Mouse (Mus musculus): ENCODE results near the gene Grn.
A peak's percentile ranks its signal among the peaks of the same experiment; 100 is the strongest.
"Not testable (repeated sequence)": the region's sequence is repeated elsewhere in the genome, so short reads cannot be mapped to it uniquely, and the experiment has no call there.

The Grn gene

GRCm38 (mm10) chr11:102400513-102401084 lies 29.5 kb upstream of the Grn start:
- DNase-seq (ENCODE audit: low spot score): no peak

- no peak for DNase-seq (ENCODE audit: low spot score)
Measured at GRCm38 (mm10) chr11:102401898-102402500, 28.1 kb upstream of the Grn start.

DNA sequence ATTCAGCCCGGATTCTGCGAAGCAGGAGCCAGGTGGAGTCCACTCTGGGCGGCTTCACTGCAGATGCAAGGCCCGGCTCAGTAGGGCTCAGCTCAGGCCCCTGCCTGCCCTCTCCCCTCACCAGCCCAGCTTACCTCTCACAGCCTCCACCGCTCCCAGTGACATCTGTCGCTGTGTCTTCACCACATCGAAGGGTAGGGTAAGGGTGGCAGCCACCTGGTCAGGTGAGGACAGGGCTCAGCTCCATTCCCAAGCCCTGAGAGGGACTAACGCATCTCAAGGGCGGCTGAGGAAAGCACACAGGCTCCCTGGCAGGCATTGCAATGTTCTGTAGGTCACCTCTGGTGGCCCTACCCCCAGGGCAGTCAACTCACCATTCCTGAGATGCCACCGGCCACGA lies 26.5 kb upstream of the Grn start:
- no peak for DNase-seq (ENCODE audit: low spot score)

GRCm38 (mm10) chr11:102404161-102405010 lies 25.7 kb upstream of the Grn start:
- no peak for DNase-seq (ENCODE audit: low spot score)

- DNase-seq (ENCODE audit: low spot score): no peak
Measured at GRCm38 (mm10) chr11:102405544-102406285, 24.4 kb upstream of the Grn start.

GRCm38 (mm10) chr11:102406401-102406800 lies 23.7 kb upstream of the Grn start:
- no peak for DNase-seq (ENCODE audit: low spot score)

DNA sequence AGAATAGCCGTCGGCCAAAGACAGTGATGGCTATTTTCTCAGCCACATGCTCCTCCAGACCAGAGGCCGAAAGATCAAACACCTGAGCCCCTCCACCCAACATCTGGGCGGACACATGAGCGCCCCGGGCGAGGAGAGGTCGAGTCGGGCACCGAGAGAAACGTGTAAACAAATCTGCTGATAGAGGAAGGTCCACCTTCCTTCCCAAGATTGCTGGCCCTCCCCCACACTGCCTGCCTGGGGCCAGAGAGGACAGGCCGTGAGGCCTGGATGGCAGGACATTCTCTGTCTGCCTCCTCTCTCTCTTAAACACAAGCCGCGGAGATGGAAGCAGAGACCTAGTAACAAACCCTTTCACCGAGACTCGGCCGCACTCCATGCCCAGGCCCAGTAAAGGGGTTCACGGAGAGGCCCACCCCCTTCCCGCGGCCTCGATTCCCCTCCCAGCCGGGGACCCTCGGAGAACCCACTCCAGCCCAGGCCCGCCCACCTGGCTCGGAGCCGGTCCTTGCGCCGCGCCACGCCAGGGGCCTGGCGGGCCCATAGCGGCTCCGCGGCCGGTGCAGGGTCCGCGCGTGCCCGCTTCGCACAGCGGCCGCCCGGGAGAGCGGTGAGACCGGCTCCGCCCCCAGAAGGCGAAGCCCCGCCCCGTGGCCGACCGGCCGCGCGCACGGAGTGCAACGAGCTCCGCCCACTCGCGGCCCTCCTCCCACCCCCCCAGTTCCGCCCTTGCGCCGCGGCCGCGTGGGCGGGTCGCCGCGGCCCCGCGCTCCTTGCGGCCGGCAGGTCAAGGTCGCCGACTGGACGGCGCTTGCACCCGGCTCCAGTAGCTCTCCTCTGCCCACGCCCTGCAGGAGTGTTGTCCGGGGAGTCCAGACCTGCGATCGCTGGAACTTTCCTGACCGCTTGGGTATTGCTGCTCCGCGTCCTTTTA lies 22.9 kb upstream of the Grn start:
- DNase-seq (ENCODE audit: low spot score): peak; percentile 88

DNA sequence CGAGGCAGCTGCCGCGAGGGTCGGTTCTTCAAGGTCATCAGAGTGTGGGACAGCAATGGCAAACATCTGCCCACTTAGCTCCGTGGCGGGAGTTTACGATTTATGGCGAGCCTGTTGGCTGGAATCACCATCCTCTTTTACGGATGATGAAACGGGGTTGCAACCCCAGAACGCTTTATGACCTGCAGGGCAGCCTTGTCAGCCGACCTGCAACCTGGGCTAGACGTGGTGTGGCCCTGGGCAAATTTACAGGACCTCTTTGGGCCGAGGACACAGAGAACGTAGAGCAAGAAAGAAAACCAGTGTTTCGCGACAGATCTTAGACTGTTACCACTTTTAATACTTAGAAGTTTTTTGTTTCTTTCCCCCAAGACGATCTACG lies 22.3 kb upstream of the Grn start, which contains the start of gene Slc25a39:
Gene Slc25a39 (minus strand): TSS at position 113 of the 382 bp plus-strand sequence.
- DNase-seq (ENCODE audit: low spot score): no peak

DNA sequence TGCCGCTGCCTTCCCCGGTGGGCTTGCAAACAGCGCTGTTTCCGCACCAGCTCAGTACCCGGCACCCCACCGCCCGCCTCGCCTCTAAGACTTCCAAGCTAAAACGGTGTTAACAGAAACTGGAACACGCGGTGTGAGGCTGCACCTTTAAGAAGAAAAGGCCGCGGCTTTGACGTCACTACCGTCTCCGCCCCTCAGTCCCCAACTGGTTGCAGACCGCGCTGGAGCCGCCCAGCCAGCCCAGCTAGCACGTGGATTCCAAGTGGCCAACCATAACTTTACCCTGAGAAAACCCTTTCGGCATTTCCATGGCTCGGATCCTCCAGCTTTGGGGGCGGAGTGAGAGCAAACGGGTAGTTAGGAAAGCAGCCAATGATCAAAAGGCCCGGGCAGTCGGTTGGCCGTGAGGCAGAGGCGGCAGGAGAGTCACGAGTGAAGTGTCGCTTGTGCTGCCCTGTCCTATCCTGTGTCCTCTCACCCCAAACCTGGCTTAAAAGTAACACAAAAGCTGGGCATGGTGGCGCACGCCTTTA lies 21.7 kb upstream of the Grn start:
- peak; percentile 97 for DNase-seq (ENCODE audit: low spot score)

DNA sequence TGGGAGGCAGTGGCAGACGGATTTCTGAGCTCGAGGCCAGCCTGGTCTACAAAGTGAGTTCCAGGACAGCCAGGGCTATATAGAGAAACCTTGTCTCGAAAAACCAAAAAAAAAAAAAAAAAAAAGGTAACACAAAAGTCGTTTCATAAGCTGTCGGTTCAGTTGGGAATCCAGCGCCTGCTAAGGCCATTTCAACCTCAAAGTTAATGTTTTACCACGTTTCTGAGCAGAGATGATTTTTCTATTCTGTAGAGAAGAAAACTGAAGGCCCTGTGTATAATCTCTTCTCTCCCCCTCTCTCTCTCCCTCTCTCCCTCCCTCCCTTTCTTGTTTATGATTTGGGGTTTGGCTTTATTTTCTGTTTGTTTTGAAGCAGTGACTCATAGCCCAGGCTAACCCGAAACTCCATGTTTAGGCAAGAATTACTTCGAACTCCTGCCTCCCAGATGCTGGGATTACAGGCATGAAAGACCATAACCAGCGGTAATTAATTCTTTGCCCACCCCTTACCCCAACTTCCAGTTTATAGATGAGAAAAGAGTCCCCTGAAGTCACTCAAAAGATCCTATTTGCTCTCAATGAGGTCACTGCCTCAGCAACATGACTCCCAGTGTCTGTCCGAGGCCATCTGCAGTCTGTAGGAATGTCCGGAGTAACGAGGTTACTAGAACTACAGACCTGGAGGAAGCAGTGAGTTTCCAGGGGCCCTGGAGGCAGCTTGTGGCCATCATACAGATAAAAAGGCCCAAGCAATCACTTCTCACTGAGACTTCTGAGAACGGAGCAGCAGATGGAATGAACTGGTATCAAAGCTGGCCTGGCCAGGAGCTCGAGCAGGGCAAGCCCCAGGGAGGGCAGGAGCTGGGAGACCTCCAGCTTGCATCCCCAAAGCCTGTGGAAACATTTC lies 21.0 kb upstream of the Grn start:
- no peak for DNase-seq (ENCODE audit: low spot score)

DNA sequence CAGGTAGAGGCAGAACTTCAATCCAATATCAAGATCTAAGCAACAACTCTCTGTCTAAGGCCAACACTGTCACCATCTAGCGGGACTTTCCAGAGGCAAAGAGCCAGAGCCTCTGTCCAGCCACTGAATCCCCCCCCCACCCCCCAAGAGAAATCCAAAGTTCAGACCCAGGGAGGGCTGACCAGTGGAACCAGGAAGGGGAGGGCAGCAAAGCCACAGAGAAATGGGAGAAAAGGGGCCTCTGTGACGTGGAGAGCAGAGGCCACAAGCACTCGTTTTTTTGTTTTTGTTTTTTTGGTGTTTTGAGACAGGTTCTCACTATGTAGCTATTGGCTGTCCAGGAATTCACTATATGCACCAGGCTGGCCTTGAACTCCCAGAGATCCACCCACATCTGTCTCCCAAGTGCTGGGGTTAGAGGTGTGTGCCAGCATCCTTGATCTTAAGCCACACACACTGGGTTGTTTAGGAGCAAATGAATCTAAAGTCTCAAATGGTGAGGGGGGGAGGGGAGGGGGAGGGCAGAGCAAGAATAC lies 20.3 kb upstream of the Grn start:
- no peak for DNase-seq (ENCODE audit: low spot score)

GRCm38 (mm10) chr11:102410345-102410744 lies 19.8 kb upstream of the Grn start:
- DNase-seq (ENCODE audit: low spot score): not testable (repeated sequence)

- no peak for DNase-seq (ENCODE audit: low spot score)
Measured at GRCm38 (mm10) chr11:102411061-102411460, 19.1 kb upstream of the Grn start.

DNA sequence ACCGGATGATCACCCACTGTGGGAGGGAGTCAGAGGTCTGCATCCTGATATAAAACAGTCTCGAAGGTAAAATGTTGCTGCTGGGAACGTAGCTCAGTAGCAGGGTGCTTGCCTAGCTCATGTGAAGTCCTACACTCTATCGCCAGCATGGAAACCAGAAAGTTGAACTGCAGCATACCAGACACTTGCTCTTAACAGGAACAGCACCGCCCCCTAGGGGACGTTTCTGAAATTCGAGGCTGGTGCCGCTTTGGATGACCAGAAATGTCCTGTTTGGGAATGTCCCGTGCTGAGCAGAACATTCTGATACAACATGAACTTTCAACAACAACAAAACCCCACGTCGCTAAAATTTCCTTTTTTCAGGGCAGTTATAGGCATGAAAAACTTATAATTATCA lies 18.4 kb upstream of the Grn start:
- DNase-seq (ENCODE audit: low spot score): peak; percentile 78

- peak; percentile 5 for DNase-seq (ENCODE audit: low spot score)
Measured at GRCm38 (mm10) chr11:102413059-102413458, 17.1 kb upstream of the Grn start.

DNA sequence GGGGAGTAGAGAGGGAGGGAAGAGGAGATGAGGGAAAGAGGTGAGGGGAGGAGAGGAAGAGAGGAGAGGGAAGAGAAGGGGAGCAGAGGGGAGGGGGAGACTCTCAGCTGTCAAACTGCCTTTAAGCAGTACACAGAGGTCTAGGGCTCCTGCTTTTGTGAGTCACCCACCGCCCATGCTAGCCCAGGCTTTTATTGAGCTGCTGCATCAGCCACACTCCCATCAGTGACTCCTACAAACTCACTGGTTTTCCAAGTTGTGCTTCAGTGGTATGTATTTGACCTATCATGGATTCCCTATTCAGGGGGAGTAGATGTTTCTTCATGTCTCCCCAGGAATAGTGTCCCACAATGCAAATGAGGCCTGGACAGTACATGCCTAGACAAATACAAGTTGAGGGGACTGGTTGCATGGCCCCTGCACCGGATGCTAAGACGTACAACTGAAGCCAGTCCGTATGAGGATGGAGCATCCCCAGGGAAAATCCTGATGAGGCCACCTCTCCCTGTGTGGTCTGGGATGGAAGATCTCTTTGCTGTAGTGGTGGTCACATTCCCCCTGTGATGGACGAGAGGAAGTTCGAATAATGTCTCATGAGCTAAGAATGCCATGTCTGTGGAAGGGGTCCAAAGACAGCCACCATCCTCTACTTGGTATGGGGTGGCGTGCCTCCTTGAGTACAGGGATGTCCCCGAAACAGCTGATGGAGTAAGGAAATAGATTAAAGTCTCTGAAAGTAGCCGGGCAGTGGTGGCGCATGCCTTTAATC lies 14.9 kb upstream of the Grn start:
- DNase-seq (ENCODE audit: low spot score): no peak

- no peak for DNase-seq (ENCODE audit: low spot score)
Measured at GRCm38 (mm10) chr11:102417160-102417559, 13.0 kb upstream of the Grn start.

- no peak for DNase-seq (ENCODE audit: low spot score)
Measured at GRCm38 (mm10) chr11:102418887-102419286, 11.2 kb upstream of the Grn start.

DNA sequence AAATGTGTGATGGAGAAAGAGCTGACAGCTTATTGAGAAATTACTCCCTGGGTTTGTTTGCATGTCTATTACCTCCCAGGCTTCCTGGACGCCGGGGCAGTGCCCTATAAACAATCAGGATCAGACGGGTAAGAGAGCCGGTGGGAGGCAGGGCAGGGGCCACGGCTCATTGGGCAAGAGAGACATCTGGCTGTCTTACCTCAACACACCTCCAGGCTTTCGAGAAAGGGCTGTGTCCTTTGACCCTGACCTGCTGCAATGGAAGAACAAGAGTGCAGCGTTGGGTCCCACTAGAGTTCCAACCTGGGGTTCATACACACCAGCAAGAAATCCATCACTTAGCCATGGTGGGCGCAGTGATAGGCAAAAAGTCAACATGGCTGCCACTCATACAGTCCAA lies 8.6 kb upstream of the Grn start:
- DNase-seq (ENCODE audit: low spot score): no peak

All from ovary, adult 18-20 months (tissue).